Mouse (Mus musculus): ENCODE results near the gene Itpripl1. TPM values are rescaled to one million over a fixed set of nuclear protein-coding genes. Genes with fewer than 3 reads are reported as not detected.
A peak's percentile ranks its signal among the peaks of the same experiment; 100 is the strongest.
"Not testable (repeated sequence)": the region's sequence is repeated elsewhere in the genome, so short reads cannot be mapped to it uniquely, and the experiment has no call there.

Itpripl1 gene
- polyA plus RNA-seq, 1 experiment from 2014 or later, result 18.0 TPM

GRCm38 (mm10) chr2:127137838-127138420 lies 5.3 kb downstream of the Itpripl1 start:
- no peak for DNase-seq (ENCODE audit: low spot score)
- Histone ChIP-seq H3K27ac (no peak overlapping the region), H3K9me3 (replicated peaks) (no peaks in the 10 kb centered on the region), H3K36me3 (peaks cover 34% of the 10 kb centered on the region), H3K4me1 (peaks cover 36% of the 10 kb centered on the region), H3K27me3 (ENCODE audit: low read depth, poor library complexity, severe bottlenecking) (no peaks in the 10 kb centered on the region), H3K4me3 (no peak overlapping the region)
- 88% methylated on average over 10 of the region's 10 CpGs for WGBS

- H3K4me3 ChIP-seq, result no peak overlapping the region
Measured at GRCm38 (mm10) chr2:127136979-127137378, 6.3 kb downstream of the Itpripl1 start.

GRCm38 (mm10) chr2:127135255-127135654 lies 8.0 kb downstream of the Itpripl1 start:
- WGBS, result 59% methylated on average over 3 of the region's 3 CpGs
- H3K27ac ChIP-seq; H3K4me3 ChIP-seq; H3K9me3 ChIP-seq (replicated peaks); H3K27me3 ChIP-seq (ENCODE audit: low read depth, poor library complexity, severe bottlenecking); DNase-seq (ENCODE audit: low spot score): not testable (repeated sequence)
- Histone ChIP-seq H3K36me3 (peaks cover 24% of the 10 kb centered on the region), H3K4me1 (peaks cover 40% of the 10 kb centered on the region)

More at GRCm38 (mm10) chr2:127136979-127137378, 6.3 kb downstream of the Itpripl1 start:
- Histone ChIP-seq H3K9me3 (replicated peaks) (no peaks in the 10 kb centered on the region), H3K27ac (peak overlapping the region; percentile 64), H3K36me3 (peaks cover 33% of the 10 kb centered on the region), H3K4me1 (peaks cover 36% of the 10 kb centered on the region), H3K27me3 (ENCODE audit: low read depth, poor library complexity, severe bottlenecking) (no peaks in the 10 kb centered on the region)
- DNase-seq (ENCODE audit: low spot score), result peak; percentile 66
- WGBS, result 46% methylated on average over 5 of the region's 5 CpGs

GRCm38 (mm10) chr2:127133621-127134461 lies 9.4 kb downstream of the Itpripl1 start, which contains the start of gene Ncaph:
Gene Ncaph (minus strand): TSS chr2:127133954.
- Histone ChIP-seq H3K27me3 (ENCODE audit: low read depth, poor library complexity, severe bottlenecking) (no peaks in the 10 kb centered on the region), H3K36me3 (peaks cover 24% of the 10 kb centered on the region), H3K9me3 (replicated peaks) (no peaks in the 10 kb centered on the region), H3K27ac (peak within 1 kb of the TSS; percentile 98), H3K4me3 (peak within 1 kb of the TSS; percentile 90), H3K4me1 (peaks cover 40% of the 10 kb centered on the region)
- 1% methylated on average over 57 of the region's 57 CpGs for whole genome bisulfite sequencing
- DNase-seq (ENCODE audit: low spot score), result peak; percentile 97

GRCm38 (mm10) chr2:127131353-127131752 lies 11.9 kb downstream of the Itpripl1 start:
- no peak for DNase-seq (ENCODE audit: low spot score)
- H3K4me1 ChIP-seq, result peaks cover 28% of the 10 kb centered on the region
- no peak overlapping the region for H3K27ac ChIP-seq
- peaks cover 45% of the 10 kb centered on the region for H3K36me3 ChIP-seq
- no peaks in the 10 kb centered on the region for H3K27me3 ChIP-seq (ENCODE audit: low read depth, poor library complexity, severe bottlenecking)
- WGBS, result 80% methylated on average over 8 of the region's 8 CpGs
- no peaks in the 10 kb centered on the region for H3K9me3 ChIP-seq (replicated peaks)
- H3K4me3 ChIP-seq, result no peak overlapping the region

GRCm38 (mm10) chr2:127128926-127129325 lies 14.3 kb downstream of the Itpripl1 start:
- H3K4me1 ChIP-seq, result peaks cover 20% of the 10 kb centered on the region
- H3K36me3 ChIP-seq, result peaks cover 70% of the 10 kb centered on the region
- H3K27ac ChIP-seq, result no peak overlapping the region
- H3K9me3 ChIP-seq (replicated peaks), result no peaks in the 10 kb centered on the region
- H3K27me3 ChIP-seq (ENCODE audit: low read depth, poor library complexity, severe bottlenecking), result no peaks in the 10 kb centered on the region
- DNase-seq (ENCODE audit: low spot score), result no peak
- H3K4me3 ChIP-seq, result no peak overlapping the region
- 92% methylated on average over 5 of the region's 5 CpGs for WGBS

- no peaks in the 10 kb centered on the region for H3K4me1 ChIP-seq
- H3K27me3 ChIP-seq (ENCODE audit: low read depth, poor library complexity, severe bottlenecking), result no peaks in the 10 kb centered on the region
- peaks cover 100% of the 10 kb centered on the region for H3K36me3 ChIP-seq
- WGBS, result 95% methylated on average over 8 of the region's 8 CpGs
- no peak overlapping the region for H3K4me3 ChIP-seq
- DNase-seq (ENCODE audit: low spot score), result no peak
- H3K27ac ChIP-seq, result no peak overlapping the region
- no peaks in the 10 kb centered on the region for H3K9me3 ChIP-seq (replicated peaks)
Measured at GRCm38 (mm10) chr2:127121591-127122235, 21.5 kb downstream of the Itpripl1 start.

GRCm38 (mm10) chr2:127108986-127109385 lies 34.3 kb downstream of the Itpripl1 start:
- Histone ChIP-seq H3K27me3 (ENCODE audit: low read depth, poor library complexity, severe bottlenecking) (no peaks in the 10 kb centered on the region), H3K4me3 (no peak overlapping the region), H3K9me3 (replicated peaks) (no peaks in the 10 kb centered on the region), H3K27ac (no peak overlapping the region), H3K36me3 (peaks cover 100% of the 10 kb centered on the region), H3K4me1 (no peaks in the 10 kb centered on the region)
- 96% methylated on average over 4 of the region's 4 CpGs for WGBS
- DNase-seq (ENCODE audit: low spot score), result no peak

GRCm38 (mm10) chr2:127092000-127092399 lies 51.2 kb downstream of the Itpripl1 start:
- Histone ChIP-seq H3K4me1 (no peaks in the 10 kb centered on the region), H3K36me3 (peaks cover 7% of the 10 kb centered on the region), H3K27me3 (ENCODE audit: low read depth, poor library complexity, severe bottlenecking) (no peaks in the 10 kb centered on the region), H3K27ac (no peak overlapping the region), H3K4me3 (no peak overlapping the region), H3K9me3 (replicated peaks) (no peaks in the 10 kb centered on the region)
- DNase-seq (ENCODE audit: low spot score), result no peak
- WGBS, result 66% methylated on average over 8 of the region's 8 CpGs

GRCm38 (mm10) chr2:127090151-127090550 lies 53.1 kb downstream of the Itpripl1 start:
- not testable (repeated sequence) for DNase-seq (ENCODE audit: low spot score); H3K4me1 ChIP-seq; H3K27me3 ChIP-seq (ENCODE audit: low read depth, poor library complexity, severe bottlenecking)

More at GRCm38 (mm10) chr2:127090151-127090550, 53.1 kb downstream of the Itpripl1 start:
- not testable (repeated sequence) for H3K27ac ChIP-seq; H3K4me3 ChIP-seq; H3K9me3 ChIP-seq (replicated peaks)
- peaks cover 14% of the 10 kb centered on the region for H3K36me3 ChIP-seq
